Comparison of ENCODE assay signal across 30 mouse cellular contexts in genomic region chr6:56932464-56932863, GRCm38 (mm10). TPM values are rescaled to one million over a fixed set of nuclear protein-coding genes. Genes with fewer than 3 reads are reported as not detected.
"Had no signal": no experiment of that assay in that cellular context is flagged by ENCODE, and none has a peak within 500 bp of the region (broad histone marks: within the 10 kb centered on the region; RNA-seq: fewer than 3 reads in every experiment).

No protein-coding gene starts in this region.

- H3K27ac ChIP-seq: heart, adult 2 months; hindbrain, embryonic 10.5 days; hindbrain, embryonic 12.5 days; hindbrain, embryonic 14.5 days; intestine, embryonic 15.5 days; kidney, embryonic 15.5 days; kidney, postnatal 0 days; layer of hippocampus, adult 2 months; left cerebral cortex, adult 2 months; limb, embryonic 10.5 days; limb, embryonic 12.5 days; liver, embryonic 13.5 days; liver, embryonic 15.5 days had no signal

- H3K9ac ChIP-seq: heart, embryonic 12.5 days; hindbrain, embryonic 12.5 days; hindbrain, embryonic 14.5 days; intestine, embryonic 15.5 days; kidney, embryonic 15.5 days; limb, embryonic 12.5 days; liver, embryonic 13.5 days; liver, embryonic 15.5 days had no signal

- ATAC-seq: hindbrain, embryonic 16.5 days; intestine, embryonic 15.5 days; intestine, postnatal 0 days had no signal

- H3K4me3 ChIP-seq: heart, adult 2 months; heart, embryonic 12.5 days; hindbrain, embryonic 10.5 days; hindbrain, embryonic 12.5 days; intestine, embryonic 15.5 days; kidney, embryonic 15.5 days; layer of hippocampus, adult 2 months; left cerebral cortex, adult 2 months; limb, embryonic 10.5 days; limb, embryonic 12.5 days; liver, embryonic 13.5 days; liver, embryonic 15.5 days had no signal

- H3K36me3 ChIP-seq: heart, embryonic 12.5 days; hindbrain, embryonic 10.5 days; hindbrain, embryonic 12.5 days; intestine, embryonic 15.5 days; kidney, embryonic 15.5 days; limb, embryonic 10.5 days; limb, embryonic 12.5 days; liver, embryonic 13.5 days; liver, embryonic 15.5 days had no signal

- H3K4me2 ChIP-seq: heart, embryonic 12.5 days; hindbrain, embryonic 12.5 days; hindbrain, embryonic 14.5 days; intestine, embryonic 15.5 days; kidney, embryonic 15.5 days; limb, embryonic 12.5 days; liver, embryonic 11.5 days; liver, embryonic 13.5 days; liver, embryonic 15.5 days had no signal

- DNase-seq: gastrocnemius, postnatal 14 days; gastrocnemius, postnatal 36 days; heart, adult 11 months; heart, adult 2 months; heart, postnatal 10 days; heart, postnatal 4 days; kidney, adult 18-20 months; kidney, postnatal 14 days; kidney, postnatal 4 days; liver; liver, embryonic 13.5 days had no signal

- H3K27me3 ChIP-seq: hindbrain, embryonic 12.5 days; intestine, embryonic 15.5 days; kidney, embryonic 15.5 days; limb, embryonic 12.5 days had no signal

- H3K4me1 ChIP-seq: heart, embryonic 12.5 days; hindbrain, embryonic 10.5 days; hindbrain, embryonic 12.5 days; intestine, embryonic 15.5 days; kidney, embryonic 15.5 days; limb, embryonic 10.5 days; limb, embryonic 12.5 days; liver, embryonic 13.5 days; liver, embryonic 15.5 days had no signal

- H3K9me3 ChIP-seq: heart, embryonic 12.5 days; hindbrain, embryonic 12.5 days; intestine, embryonic 15.5 days; kidney, embryonic 15.5 days; limb, embryonic 10.5 days; liver, embryonic 13.5 days; liver, embryonic 15.5 days had no signal

RNA-seq across cellular contexts. Expression of gene Vmn1r5, which starts 37.6 kb away (rescaled TPM):
- polyA plus RNA-seq: gonadal fat pad, adult 2 months; heart, adult 2 months; heart, embryonic 12.5 days; heart, embryonic 14.5 days; heart, embryonic 16.5 days; hindbrain, embryonic 10.5 days; hindbrain, embryonic 12.5 days; hindbrain, embryonic 14.5 days; hindbrain, embryonic 16.5 days; intestine, embryonic 15.5 days; intestine, postnatal 0 days; kidney, embryonic 15.5 days; kidney, postnatal 0 days; limb, embryonic 10.5 days; limb, embryonic 12.5 days; limb, embryonic 14.5 days; liver, embryonic 11.5 days; liver, embryonic 13.5 days; liver, embryonic 15.5 days had no signal
